Mouse (Mus musculus) lung, adult 2 months (tissue): ENCODE data around the gene Exoc3l2. TPM values are rescaled to one million over a fixed set of nuclear protein-coding genes. Genes with fewer than 3 reads are reported as not detected.

Source experiments
- DNase-seq: peaks from one replicate; pipeline ENCODE4 v3.0.0; 2022
- H3K4me1 ChIP-seq: fragments of 200-500 bp; 2 replicates; pipeline ENCODE4 v1.6.1; 2011; ENCODE audit warnings: low read length; ENCODE audit not compliant: control insufficient read depth, insufficient read depth
- H3K4me3 ChIP-seq: fragments of 200-500 bp; replicated peaks from 2 replicates; pipeline ENCODE3; 2011; ENCODE audit warnings: low read depth, mild to moderate bottlenecking, control low read depth, low read length; ENCODE audit errors: extremely low read depth
- CTCF ChIP-seq: fragments of 200-500 bp; IDR thresholded peaks from 2 replicates; pipeline ENCODE4 v1.5.1; 2011; ENCODE audit warnings: mild to moderate bottlenecking, low read length, control low read depth; ENCODE audit not compliant: insufficient read depth
- POLR2A ChIP-seq: fragments of 200-500 bp; IDR thresholded peaks from 2 replicates; pipeline ENCODE4 v1.6.1; 2011; ENCODE audit warnings: low read depth, mild to moderate bottlenecking, control low read depth, low read length, borderline replicate concordance; ENCODE audit errors: extremely low read depth
- WGBS: fragments of 180-500 bp; shearing (Covaris S2); methylation state at CpG from one replicate; pipeline ENCODE4 v1.1.7; 2018; 5-methylcytosine and 5-hydroxymethylcytosine counted together
- polyA plus RNA-seq: library from polyadenylated mRNA; depleted of rRNA; stranded (reverse); fragments of >200 nt; gene quantifications from 2 replicates; pipeline ENCODE4 v1.2.3, GENCODE M21; 2012; rRNA removed

Gene Exoc3l2
- 2.7 and 3.4 TPM in 2 replicates for polyA plus RNA-seq

GRCm38 (mm10) chr7:19462884-19463381 is at the start of gene Exoc3l2:
TSS of gene Exoc3l2 (plus strand) at chr7:19463331.
- WGBS, result 52% methylated on average over 6 of the region's 6 CpGs
- Histone ChIP-seq H3K4me3 (no peak within 1 kb of the TSS), H3K4me1 (peaks cover 3% of the 10 kb centered on the region; the same call in 1 of the 2 replicates)
- TF ChIP-seq CTCF (no peak), POLR2A (no peak)
- DNase-seq, result no peak

GRCm38 (mm10) chr7:19413525-19413924 is 49.6 kb upstream of the Exoc3l2 start:
- 67% methylated on average over 3 of the region's 3 CpGs for WGBS
- H3K4me1 ChIP-seq, result no peaks in the 10 kb centered on the region
- H3K4me3 ChIP-seq, result no peak overlapping the region
- TF ChIP-seq POLR2A, result no peak
- no peak for TF ChIP-seq CTCF
- DNase-seq, result no peak

GRCm38 (mm10) chr7:19416590-19416989 is 46.5 kb upstream of the Exoc3l2 start:
- DNase-seq, result no peak
- WGBS, result 47% methylated on average over 15 of the region's 15 CpGs
- H3K4me1 ChIP-seq, result no peaks in the 10 kb centered on the region; the same call in 1 of the 2 replicates

GRCm38 (mm10) chr7:19420121-19420520 is 43.0 kb upstream of the Exoc3l2 start:
- no peak overlapping the region for H3K4me3 ChIP-seq
- TF ChIP-seq CTCF (no peak), POLR2A (no peak)
- 9% methylated on average over 28 of the region's 28 CpGs for WGBS

More at GRCm38 (mm10) chr7:19416590-19416989, 46.5 kb upstream of the Exoc3l2 start:
- H3K4me3 ChIP-seq, result no peak overlapping the region
- TF ChIP-seq POLR2A (no peak), CTCF (no peak)

GRCm38 (mm10) chr7:19420821-19421636 is 42.1 kb upstream of the Exoc3l2 start:
- peak overlapping the region; percentile 57 for H3K4me3 ChIP-seq
- WGBS, result 12% methylated on average over 43 of the region's 43 CpGs
- TF ChIP-seq CTCF (no peak), POLR2A (no peak)
- DNase-seq, result peak; percentile 89
- no peaks in the 10 kb centered on the region; the same call in 1 of the 2 replicates for H3K4me1 ChIP-seq

More at GRCm38 (mm10) chr7:19420121-19420520, 43.0 kb upstream of the Exoc3l2 start:
- DNase-seq, result no peak
- no peaks in the 10 kb centered on the region; the same call in 1 of the 2 replicates for H3K4me1 ChIP-seq

GRCm38 (mm10) chr7:19423083-19423482 is 40.0 kb upstream of the Exoc3l2 start:
- WGBS, result 86% methylated on average over 3 of the region's 3 CpGs
- Histone ChIP-seq H3K4me1 (no peaks in the 10 kb centered on the region; the same call in 1 of the 2 replicates), H3K4me3 (no peak overlapping the region)
- TF ChIP-seq CTCF, result no peak
- TF ChIP-seq POLR2A, result no peak
- DNase-seq, result no peak

- H3K4me3 ChIP-seq, result no peak overlapping the region
- TF ChIP-seq CTCF, result no peak
- no peak for TF ChIP-seq POLR2A
- H3K4me1 ChIP-seq, result no peaks in the 10 kb centered on the region; the same call in 1 of the 2 replicates
- 56% methylated on average over 4 of the region's 4 CpGs for WGBS
- no peak for DNase-seq
These were observed 39.1 kb upstream of the Exoc3l2 start for GRCm38 (mm10) chr7:19424051-19424450.

- Histone ChIP-seq H3K4me3 (no peak overlapping the region), H3K4me1 (no peaks in the 10 kb centered on the region)
- no peak for DNase-seq
- WGBS, result 82% methylated on average over 6 of the region's 6 CpGs
- no peak for TF ChIP-seq POLR2A
These were observed 36.8 kb upstream of the Exoc3l2 start for GRCm38 (mm10) chr7:19426349-19426748.

- no peaks in the 10 kb centered on the region for H3K4me1 ChIP-seq
- no peak for DNase-seq
- TF ChIP-seq CTCF (no peak), POLR2A (no peak)
- 92% methylated on average over 6 of the region's 6 CpGs for WGBS
- no peak overlapping the region for H3K4me3 ChIP-seq
These were observed 36.2 kb upstream of the Exoc3l2 start for GRCm38 (mm10) chr7:19426888-19427287.
